Mouse (Mus musculus): ENCODE results near the gene Gng4. TPM values are rescaled to one million over a fixed set of nuclear protein-coding genes. Genes with fewer than 3 reads are reported as not detected.

Gng4 gene
- polyA plus RNA-seq, 1 experiment from 2014 or later = 0.48 TPM

GRCm38 (mm10) chr13:13866339-13866738, 82.5 kb downstream of the Gng4 start:
- Histone ChIP-seq H3K4me2 (ENCODE audit: low read depth, severe bottlenecking) (no peak overlapping the region), H3K4me3 (ENCODE audit: low read depth, low read length) (no peak overlapping the region), H3K36me3 (ENCODE audit: control insufficient read depth, insufficient read depth, low read length) (no peaks in the 10 kb centered on the region), H3K27me3 (ENCODE audit: control insufficient read depth, insufficient read depth, low read length) (no peaks in the 10 kb centered on the region), H3K4me1 (ENCODE audit: control insufficient read depth, insufficient read depth, low read length) (no peaks in the 10 kb centered on the region), H3K9me3 (ENCODE audit: control insufficient read depth, low read length) (no peaks in the 10 kb centered on the region), H3K9ac (ENCODE audit: low read length) (no peak overlapping the region), H3K27ac (replicated peaks; ENCODE audit: low read depth, low read length) (no peak overlapping the region)
- 90% methylated on average over 2 of the region's 2 CpGs for WGBS
- ATAC-seq (ENCODE audit: insufficient number of reproducible peaks, low FRiP score, low TSS enrichment, low read depth) (no peak), DNase-seq (ENCODE audit: low spot score) (no peak)

GRCm38 (mm10) chr13:13867078-13867759, 83.4 kb downstream of the Gng4 start:
- H3K9ac ChIP-seq (ENCODE audit: low read length) = no peak overlapping the region
- no peaks in the 10 kb centered on the region for H3K27me3 ChIP-seq (ENCODE audit: control insufficient read depth, insufficient read depth, low read length)
- DNase-seq (ENCODE audit: low spot score) = peak; percentile 26
- 91% methylated on average over 2 of the region's 2 CpGs for WGBS
- no peak overlapping the region for H3K4me3 ChIP-seq (ENCODE audit: low read depth, low read length)
- H3K9me3 ChIP-seq (ENCODE audit: control insufficient read depth, low read length) = no peaks in the 10 kb centered on the region
- no peaks in the 10 kb centered on the region for H3K36me3 ChIP-seq (ENCODE audit: control insufficient read depth, insufficient read depth, low read length)
- H3K4me1 ChIP-seq (ENCODE audit: control insufficient read depth, insufficient read depth, low read length) = no peaks in the 10 kb centered on the region
- H3K27ac ChIP-seq (replicated peaks; ENCODE audit: low read depth, low read length) = no peak overlapping the region
- no peak; the same call in 1 of the 2 replicates for ATAC-seq (ENCODE audit: insufficient number of reproducible peaks, low FRiP score, low TSS enrichment, low read depth)
- H3K4me2 ChIP-seq (ENCODE audit: low read depth, severe bottlenecking) = no peak overlapping the region

- no peaks in the 10 kb centered on the region for H3K36me3 ChIP-seq (ENCODE audit: control insufficient read depth, insufficient read depth, low read length)
- H3K27ac ChIP-seq (replicated peaks; ENCODE audit: low read depth, low read length) = no peak overlapping the region
- ATAC-seq (ENCODE audit: insufficient number of reproducible peaks, low FRiP score, low TSS enrichment, low read depth) (no peak), DNase-seq (ENCODE audit: low spot score) (peak; percentile 67)
- no peak overlapping the region for H3K4me2 ChIP-seq (ENCODE audit: low read depth, severe bottlenecking)
- H3K4me3 ChIP-seq (ENCODE audit: low read depth, low read length) = no peak overlapping the region
- WGBS = 31% methylated on average over 3 of the region's 3 CpGs
- no peaks in the 10 kb centered on the region for H3K4me1 ChIP-seq (ENCODE audit: control insufficient read depth, insufficient read depth, low read length)
- H3K27me3 ChIP-seq (ENCODE audit: control insufficient read depth, insufficient read depth, low read length) = no peaks in the 10 kb centered on the region
- H3K9me3 ChIP-seq (ENCODE audit: control insufficient read depth, low read length) = no peaks in the 10 kb centered on the region
- no peak overlapping the region for H3K9ac ChIP-seq (ENCODE audit: low read length)
Measured at GRCm38 (mm10) chr13:13867922-13868321, 84.1 kb downstream of the Gng4 start.

Other genes with a start within 250 kb of the Gng4 start
- 2.3 and 3.1 TPM in 2 replicates for gene Lyst, start 193.7 kb upstream of the Gng4 start, polyA plus RNA-seq (2014; fragmentation: Nextera tagmentation; extraction: Ambion mirVana)
- 49.4 and 49.7 TPM in 2 replicates for gene B3galnt2, start 170.4 kb downstream of the Gng4 start, polyA plus RNA-seq (2014; fragmentation: Nextera tagmentation; extraction: Ambion mirVana)

All from limb, embryonic 11.5 days (tissue).